Mouse (Mus musculus): ENCODE results near the gene Dnajc10.

- TF ChIP-seq CTCF (IDR thresholded peaks at IDR 0.05; ENCODE audit: low read depth, low read length) (no peak), POLR2A (IDR thresholded peaks at IDR 0.05; ENCODE audit: extremely low read depth, insufficient read depth, low read length) (0 out of 2 replicates have a peak, but pooled peaks have one; percentile 44)
These were observed at the start of gene Dnajc10 for GRCm38 (mm10) chr2:80315242-80316161.
